ENCODE assay signal across 8 mouse cellular contexts in the genomic region with DNA sequence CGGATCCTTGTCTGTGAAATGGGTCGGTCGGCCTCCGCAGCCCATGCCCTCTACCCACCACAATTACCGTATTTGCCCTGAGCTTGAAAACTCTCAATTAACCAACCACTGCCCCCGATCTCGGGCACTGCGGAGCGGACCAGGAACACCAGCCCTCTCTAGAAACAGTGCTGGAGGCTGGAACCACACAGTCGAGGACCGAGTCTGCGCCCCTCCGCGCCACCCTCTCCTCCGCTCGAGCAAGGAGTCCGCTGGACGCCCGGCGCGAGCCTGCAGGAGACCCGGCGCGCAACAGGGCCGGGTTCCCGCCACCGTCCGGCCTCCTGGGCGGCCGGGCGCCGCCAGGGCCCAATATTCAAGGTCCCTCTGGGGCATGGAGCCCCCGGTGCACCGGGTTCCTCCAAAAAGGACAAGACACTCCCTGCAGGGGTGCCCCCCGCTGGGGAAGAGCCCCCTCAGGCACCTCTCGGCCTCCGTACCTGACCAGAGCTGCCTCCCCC. TPM values are rescaled to one million over a fixed set of nuclear protein-coding genes. Genes with fewer than 3 reads are reported as not detected.
DNase-seq lines count a peak whose midpoint lies in the region; ATAC-seq and TF ChIP-seq lines count a peak whose summit lies in the region.

No protein-coding gene starts in this region.

- peak overlapping the region; percentile 95 for H3K4me2 ChIP-seq in lung, embryonic 14.5 days
- H3K4me2 ChIP-seq in embryonic facial prominence, embryonic 14.5 days (ENCODE audit: low read depth, low read length), result peak overlapping the region; percentile 86
- H3K4me2 ChIP-seq in intestine, embryonic 14.5 days (ENCODE audit: low read length), result peak overlapping the region; percentile 87
- peak overlapping the region; percentile 90 for H3K4me2 ChIP-seq in neural tube, embryonic 14.5 days (ENCODE audit: low read depth, low read length)

- H3K9ac ChIP-seq in lung, embryonic 14.5 days, result peak overlapping the region; percentile 97
- peak overlapping the region; percentile 98 for H3K9ac ChIP-seq in embryonic facial prominence, embryonic 14.5 days (ENCODE audit: low read depth, low read length)
- H3K9ac ChIP-seq in intestine, embryonic 14.5 days (ENCODE audit: low read length), result peak overlapping the region; percentile 91
- H3K9ac ChIP-seq in neural tube, embryonic 14.5 days (replicated peaks; ENCODE audit: low read depth, low read length), result peak overlapping the region; percentile 94

- peak overlapping the region; percentile 61 for H3K27ac ChIP-seq in lung, embryonic 14.5 days (ENCODE audit: low read depth)
- H3K27ac ChIP-seq in embryonic facial prominence, embryonic 14.5 days (replicated peaks; ENCODE audit: low read depth, low read length), result peak overlapping the region; percentile 42; the same call in 1 of the 2 replicates
- 0 out of 2 replicates have a peak overlapping the region, but pooled peaks have one; percentile 44 for H3K27ac ChIP-seq in intestine, embryonic 14.5 days (ENCODE audit: low read depth)
- peak overlapping the region; percentile 91 for H3K27ac ChIP-seq in neural tube, embryonic 14.5 days (ENCODE audit: low read depth, low read length)

- H3K4me1 ChIP-seq in lung, embryonic 14.5 days (ENCODE audit: insufficient read depth), result peaks cover 12% of the 10 kb centered on the region; the same call in 1 of the 2 replicates
- peaks cover 13% of the 10 kb centered on the region for H3K4me1 ChIP-seq in embryonic facial prominence, embryonic 14.5 days (ENCODE audit: control insufficient read depth, insufficient read depth, low read length)
- peaks cover 13% of the 10 kb centered on the region for H3K4me1 ChIP-seq in intestine, embryonic 14.5 days (replicated peaks; ENCODE audit: control insufficient read depth, insufficient read depth, low read length)
- H3K4me1 ChIP-seq in neural tube, embryonic 14.5 days (ENCODE audit: control insufficient read depth, insufficient read depth, low read length), result peaks cover 16% of the 10 kb centered on the region

- no peak for DNase-seq in lung, embryonic 14.5 days
- DNase-seq in lung, postnatal 4 days, result no peak
- no peak for DNase-seq in embryonic facial prominence, embryonic 14.5 days (ENCODE audit: low spot score)
- no peak for DNase-seq in intestine, embryonic 14.5 days (ENCODE audit: low spot score)
- DNase-seq in adrenal gland, postnatal 25 days, result no peak
- DNase-seq in retina, postnatal 1 day, result no peak
- no peak for DNase-seq in urinary bladder, postnatal 36 days (ENCODE audit: low spot score in 2 of 2)

- H3K9me3 ChIP-seq in lung, embryonic 14.5 days (ENCODE audit: low read depth, low read length), result no peaks in the 10 kb centered on the region
- no peaks in the 10 kb centered on the region for H3K9me3 ChIP-seq in embryonic facial prominence, embryonic 14.5 days (ENCODE audit: control insufficient read depth, low read length)
- H3K9me3 ChIP-seq in intestine, embryonic 14.5 days (ENCODE audit: control insufficient read depth, low read length), result no peaks in the 10 kb centered on the region
- no peaks in the 10 kb centered on the region for H3K9me3 ChIP-seq in neural tube, embryonic 14.5 days (ENCODE audit: control insufficient read depth, low read length)

- H3K4me3 ChIP-seq in lung, embryonic 14.5 days (ENCODE audit: low read depth, low read length), result peak overlapping the region; percentile 100
- H3K4me3 ChIP-seq in embryonic facial prominence, embryonic 14.5 days (ENCODE audit: low read depth, low read length), result peak overlapping the region; percentile 100
- peak overlapping the region; percentile 89 for H3K4me3 ChIP-seq in intestine, embryonic 14.5 days (ENCODE audit: low read depth, low read length)
- H3K4me3 ChIP-seq in neural tube, embryonic 14.5 days (ENCODE audit: low read depth, low read length), result peak overlapping the region; percentile 99

- peak; percentile 45 for ATAC-seq in lung, embryonic 14.5 days (ENCODE audit: insufficient read depth)
- ATAC-seq in embryonic facial prominence, embryonic 14.5 days (ENCODE audit: low read depth), result peak; percentile 38
- ATAC-seq in intestine, embryonic 14.5 days (replicated peaks; ENCODE audit: low FRiP score, low TSS enrichment, low read depth), result no peak; the same call in 1 of the 2 replicates
- ATAC-seq in neural tube, embryonic 14.5 days (ENCODE audit: low read depth), result peak; percentile 59

- no peaks in the 10 kb centered on the region for H3K27me3 ChIP-seq in lung, embryonic 14.5 days (ENCODE audit: insufficient read depth, low read length)
- no peaks in the 10 kb centered on the region for H3K27me3 ChIP-seq in embryonic facial prominence, embryonic 14.5 days (replicated peaks; ENCODE audit: control insufficient read depth, insufficient read depth, low read length)
- H3K27me3 ChIP-seq in intestine, embryonic 14.5 days (replicated peaks; ENCODE audit: control insufficient read depth, insufficient read depth, low read length), result no peaks in the 10 kb centered on the region
- no peaks in the 10 kb centered on the region for H3K27me3 ChIP-seq in neural tube, embryonic 14.5 days (ENCODE audit: control insufficient read depth, insufficient read depth, low read length)

- no peak for TF ChIP-seq CTCF in lung, embryonic 14.5 days (IDR thresholded peaks at IDR 0.05; ENCODE audit: low read depth)

- under 1% methylated on average over 37 of the region's 37 CpGs for WGBS in lung, embryonic 14.5 days
- WGBS in embryonic facial prominence, embryonic 14.5 days, result 2% methylated on average over 9 of the region's 37 CpGs
- WGBS in intestine, embryonic 14.5 days, result under 1% methylated on average over 37 of the region's 37 CpGs
- WGBS in neural tube, embryonic 14.5 days, result under 1% methylated on average over 36 of the region's 37 CpGs

- peaks cover 34% of the 10 kb centered on the region for H3K36me3 ChIP-seq in lung, embryonic 14.5 days (ENCODE audit: insufficient read depth)
- H3K36me3 ChIP-seq in embryonic facial prominence, embryonic 14.5 days (ENCODE audit: control insufficient read depth, insufficient read depth, low read length), result peaks cover 22% of the 10 kb centered on the region; the same call in 1 of the 2 replicates
- H3K36me3 ChIP-seq in intestine, embryonic 14.5 days (ENCODE audit: control insufficient read depth, insufficient read depth, low read length), result peaks cover 19% of the 10 kb centered on the region; the same call in 1 of the 2 replicates
- H3K36me3 ChIP-seq in neural tube, embryonic 14.5 days (ENCODE audit: control insufficient read depth, insufficient read depth, low read length), result no peaks in the 10 kb centered on the region

RNA-seq across cellular contexts. Expression of a gene that starts 0.3 kb away (rescaled TPM):
- 95.0 and 96.0 TPM in 2 replicates for polyA plus RNA-seq in lung, embryonic 14.5 days (2014; fragmentation: Nextera tagmentation; extraction: Ambion mirVana)
- 77.9 and 87.9 TPM in 2 replicates for polyA plus RNA-seq in embryonic facial prominence, embryonic 14.5 days (2014; fragmentation: Nextera tagmentation; extraction: Ambion mirVana)
- polyA plus RNA-seq in intestine, embryonic 14.5 days (2014; fragmentation: Nextera tagmentation; extraction: Ambion mirVana), result 75.2 and 84.6 TPM in 2 replicates
- polyA plus RNA-seq in neural tube, embryonic 14.5 days (2014; fragmentation: Nextera tagmentation; extraction: Ambion mirVana), result 142 and 147 TPM in 2 replicates
- total RNA-seq in adrenal gland, postnatal 25 days (2021), result 148 and 159 TPM in 2 replicates

RNA-seq across cellular contexts. Expression of a gene that starts 13.2 kb away (rescaled TPM):
- 2.5 and 3.4 TPM in 2 replicates for polyA plus RNA-seq in lung, embryonic 14.5 days (2014; fragmentation: Nextera tagmentation; extraction: Ambion mirVana)
- polyA plus RNA-seq in embryonic facial prominence, embryonic 14.5 days (2014; fragmentation: Nextera tagmentation; extraction: Ambion mirVana), result 0.78 and 0.80 TPM in 2 replicates
- 11.5 and 13.7 TPM in 2 replicates for polyA plus RNA-seq in intestine, embryonic 14.5 days (2014; fragmentation: Nextera tagmentation; extraction: Ambion mirVana)
- polyA plus RNA-seq in neural tube, embryonic 14.5 days (2014; fragmentation: Nextera tagmentation; extraction: Ambion mirVana), result 1.4 TPM in 2 replicates
- total RNA-seq in adrenal gland, postnatal 25 days (2021), result 3.1 TPM in 1 of 2 replicates, not detected in the other

RNA-seq across cellular contexts. Expression of a gene that starts 16.7 kb away (rescaled TPM):
- polyA plus RNA-seq in lung, embryonic 14.5 days (2014; fragmentation: Nextera tagmentation; extraction: Ambion mirVana), result not detected in 2 replicates
- not detected in 2 replicates for polyA plus RNA-seq in embryonic facial prominence, embryonic 14.5 days (2014; fragmentation: Nextera tagmentation; extraction: Ambion mirVana)
- not detected in 2 replicates for polyA plus RNA-seq in intestine, embryonic 14.5 days (2014; fragmentation: Nextera tagmentation; extraction: Ambion mirVana)
- not detected in 2 replicates for polyA plus RNA-seq in neural tube, embryonic 14.5 days (2014; fragmentation: Nextera tagmentation; extraction: Ambion mirVana)
- total RNA-seq in adrenal gland, postnatal 25 days (2021), result 1.0 and 3.9 TPM in 2 replicates

RNA-seq across cellular contexts. Expression of a gene that starts 16.8 kb away (rescaled TPM):
- 0.30 TPM in 1 of 2 replicates, not detected in the other for polyA plus RNA-seq in lung, embryonic 14.5 days (2014; fragmentation: Nextera tagmentation; extraction: Ambion mirVana)
- polyA plus RNA-seq in embryonic facial prominence, embryonic 14.5 days (2014; fragmentation: Nextera tagmentation; extraction: Ambion mirVana), result not detected in 2 replicates
- polyA plus RNA-seq in intestine, embryonic 14.5 days (2014; fragmentation: Nextera tagmentation; extraction: Ambion mirVana), result 0.17 TPM in 1 of 2 replicates, not detected in the other
- 0.20 and 0.27 TPM in 2 replicates for polyA plus RNA-seq in neural tube, embryonic 14.5 days (2014; fragmentation: Nextera tagmentation; extraction: Ambion mirVana)
- total RNA-seq in adrenal gland, postnatal 25 days (2021), result 86.9 and 90.9 TPM in 2 replicates

RNA-seq across cellular contexts. Expression of a gene that starts 28.0 kb away (rescaled TPM):
- 13.6 and 15.5 TPM in 2 replicates for polyA plus RNA-seq in lung, embryonic 14.5 days (2014; fragmentation: Nextera tagmentation; extraction: Ambion mirVana)
- polyA plus RNA-seq in embryonic facial prominence, embryonic 14.5 days (2014; fragmentation: Nextera tagmentation; extraction: Ambion mirVana), result 16.1 and 19.0 TPM in 2 replicates
- polyA plus RNA-seq in intestine, embryonic 14.5 days (2014; fragmentation: Nextera tagmentation; extraction: Ambion mirVana), result 8.3 and 9.1 TPM in 2 replicates
- 3.0 and 3.2 TPM in 2 replicates for polyA plus RNA-seq in neural tube, embryonic 14.5 days (2014; fragmentation: Nextera tagmentation; extraction: Ambion mirVana)
- 1,269 and 1,513 TPM in 2 replicates for total RNA-seq in adrenal gland, postnatal 25 days (2021)
